Mouse (Mus musculus) liver, embryonic 16.5 days (tissue): Measurements from ENCODE around the gene Gm11758. TPM values are rescaled to one million over a fixed set of nuclear protein-coding genes. Genes with fewer than 3 reads are reported as not detected.
"Not testable (repeated sequence)": the region's sequence is repeated elsewhere in the genome, so short reads cannot be mapped to it uniquely, and the experiment has no call there.

Experiments used
- ATAC-seq: fragments of 200-750 bp; cut with Nextera tagmentation; 2 replicates; pipeline ENCODE4 v1.8.0; 2017; ENCODE audit warnings: low read depth, mild to moderate bottlenecking, moderate number of reproducible peaks, moderate library complexity
- H3K27ac ChIP-seq: fragments of 300-500 bp; sonication (generic); 2 replicates; pipeline ENCODE4 v1.5.1; 2014; ENCODE audit warnings: mild to moderate bottlenecking, low read length
- H3K27me3 ChIP-seq: fragments of 300-500 bp; sonication (generic); 2 replicates; pipeline ENCODE4 v1.6.1; 2014; ENCODE audit warnings: low read depth, low read length, mixed read lengths; ENCODE audit not compliant: control insufficient read depth, insufficient read depth
- H3K36me3 ChIP-seq: fragments of 300-500 bp; sonication (generic); 2 replicates; pipeline ENCODE4 v1.6.1; 2014; ENCODE audit warnings: mild to moderate bottlenecking; ENCODE audit not compliant: control insufficient read depth, insufficient read depth
- H3K4me1 ChIP-seq: fragments of 300-500 bp; sonication (generic); 2 replicates; pipeline ENCODE4 v1.6.1; 2014; ENCODE audit warnings: low read depth, low read length, mixed read lengths; ENCODE audit not compliant: control insufficient read depth
- H3K4me2 ChIP-seq: fragments of 300-500 bp; sonication (generic); 2 replicates; pipeline ENCODE4 v1.6.1; 2014; ENCODE audit warnings: low read depth, low read length, mixed read lengths
- H3K4me3 ChIP-seq: fragments of 300-500 bp; sonication (generic); 2 replicates; pipeline ENCODE4 v1.5.1; 2014; ENCODE audit warnings: low read depth, mild to moderate bottlenecking, low read length
- H3K9ac ChIP-seq: fragments of 300-500 bp; sonication (generic); 2 replicates; pipeline ENCODE4 v1.6.1; 2014; ENCODE audit warnings: low read depth, low read length
- H3K9me3 ChIP-seq: fragments of 300-500 bp; sonication (generic); replicated peaks from 2 replicates; pipeline ENCODE4 v1.6.1; 2016; ENCODE audit warnings: low read length; ENCODE audit not compliant: control insufficient read depth
- WGBS: fragments of 180-500 bp; shearing (Covaris S2); extraction: QIAGEN DNeasy Blood & Tissue Kit; methylation state at CpG from one replicate; pipeline ENCODE4 v1.1.7; 2014; ENCODE audit not compliant: insufficient replicate concordance; 5-methylcytosine and 5-hydroxymethylcytosine counted together
- polyA plus RNA-seq: library from polyadenylated mRNA; unstranded; fragments of >200 nt; fragmentation: Nextera tagmentation; extraction: Ambion mirVana; gene quantifications from 2 replicates; pipeline ENCODE4 v1.2.1, GENCODE M21; 2015

The Gm11758 gene
- polyA plus RNA-seq: not detected in 2 replicates

DNA sequence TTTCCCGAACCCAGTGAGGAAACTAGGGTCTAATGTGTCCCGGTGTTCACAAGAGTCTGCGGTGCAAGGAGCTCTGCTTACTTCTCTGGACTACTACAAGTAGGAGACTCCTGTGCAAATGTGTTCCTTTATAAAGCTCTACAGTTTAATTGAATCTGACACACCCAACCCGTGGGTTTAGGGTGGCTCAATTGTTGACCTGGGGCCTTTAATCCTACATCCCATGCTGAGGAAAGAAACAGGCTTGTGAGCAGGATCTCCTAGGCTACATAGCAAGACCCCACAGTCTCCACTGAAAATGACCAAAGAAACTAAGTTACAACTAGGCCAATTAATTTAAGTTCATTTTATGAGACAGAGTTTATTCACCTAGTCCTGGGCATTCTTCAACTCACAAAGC, at the start of gene Gm11758:
Gene Gm11758 (minus strand): TSS at position 101 of the 400 bp plus-strand sequence.
- not testable (repeated sequence) for H3K9me3 ChIP-seq, H3K4me2 ChIP-seq, H3K4me3 ChIP-seq, H3K27ac ChIP-seq, H3K4me1 ChIP-seq, ATAC-seq, H3K9ac ChIP-seq, H3K27me3 ChIP-seq, H3K36me3 ChIP-seq
- WGBS: no CpG with 5 or more reads among the region's 4 CpGs

- not testable (repeated sequence) for H3K4me1 ChIP-seq, H3K4me3 ChIP-seq, H3K9me3 ChIP-seq, H3K27me3 ChIP-seq, H3K27ac ChIP-seq, H3K36me3 ChIP-seq, H3K9ac ChIP-seq, ATAC-seq, H3K4me2 ChIP-seq
- WGBS: 57% methylated on average over 6 of the region's 6 CpGs
Measured at GRCm38 (mm10) chr4:73920660-73921059, 44.6 kb upstream of the Gm11758 start, which contains the start of gene Gm11756. Gm11756 (minus strand) TSS chr4:73920760.

- not testable (repeated sequence) for H3K4me3 ChIP-seq, H3K4me2 ChIP-seq, H3K27ac ChIP-seq, H3K9ac ChIP-seq, H3K9me3 ChIP-seq, H3K4me1 ChIP-seq, H3K27me3 ChIP-seq, H3K36me3 ChIP-seq, ATAC-seq
- WGBS: no CpG with 5 or more reads among the region's 4 CpGs
Measured at GRCm38 (mm10) chr4:73905853-73906252, 29.8 kb upstream of the Gm11758 start, which contains the start of gene Gm13871. Gm13871 (minus strand) TSS chr4:73905953.

DNA sequence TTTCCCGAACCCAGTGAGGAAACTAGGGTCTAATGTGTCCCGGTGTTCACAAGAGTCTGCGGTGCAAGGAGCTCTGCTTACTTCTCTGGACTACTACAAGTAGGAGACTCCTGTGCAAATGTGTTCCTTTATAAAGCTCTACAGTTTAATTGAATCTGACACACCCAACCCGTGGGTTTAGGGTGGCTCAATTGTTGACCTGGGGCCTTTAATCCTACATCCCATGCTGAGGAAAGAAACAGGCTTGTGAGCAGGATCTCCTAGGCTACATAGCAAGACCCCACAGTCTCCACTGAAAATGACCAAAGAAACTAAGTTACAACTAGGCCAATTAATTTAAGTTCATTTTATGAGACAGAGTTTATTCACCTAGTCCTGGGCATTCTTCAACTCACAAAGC, 14.9 kb upstream of the Gm11758 start, which contains the start of gene Gm11757:
Gene Gm11757 (minus strand): TSS at position 101 of the 400 bp plus-strand sequence.
- not testable (repeated sequence) for H3K4me3 ChIP-seq, H3K9me3 ChIP-seq, H3K4me2 ChIP-seq, H3K9ac ChIP-seq, H3K4me1 ChIP-seq, H3K36me3 ChIP-seq, H3K27me3 ChIP-seq, ATAC-seq, H3K27ac ChIP-seq
- no CpG with 5 or more reads among the region's 4 CpGs for WGBS

- no peaks in the 10 kb centered on the region for H3K36me3 ChIP-seq
- no peak overlapping the region for H3K4me2 ChIP-seq
- no peak for ATAC-seq
- H3K9ac ChIP-seq: no peak overlapping the region
- no peaks in the 10 kb centered on the region for H3K4me1 ChIP-seq
- no peaks in the 10 kb centered on the region for H3K27me3 ChIP-seq
- no peak overlapping the region for H3K4me3 ChIP-seq
- H3K9me3 ChIP-seq: no peaks in the 10 kb centered on the region
- WGBS: 58% methylated on average over 3 of the region's 3 CpGs
- no peak overlapping the region for H3K27ac ChIP-seq
Measured at GRCm38 (mm10) chr4:73826587-73826986, 49.5 kb downstream of the Gm11758 start.

Other genes starting within 250 kb of the Gm11758 start
- gene Gm11236, start 238.1 kb downstream of the Gm11758 start, polyA plus RNA-seq: not detected in 2 replicates
- gene Gm11239, start 207.9 kb downstream of the Gm11758 start, polyA plus RNA-seq: not detected in 2 replicates
- not detected in 2 replicates for gene Gm428, start 192.8 kb downstream of the Gm11758 start, polyA plus RNA-seq
- gene Rasef, start 85.3 kb downstream of the Gm11758 start, polyA plus RNA-seq: 0.11 TPM in 1 of 2 replicates, not detected in the other
- not detected in 2 replicates for gene Gm11757, start 14.8 kb upstream of the Gm11758 start, polyA plus RNA-seq
- gene Gm13871, start 29.7 kb upstream of the Gm11758 start, polyA plus RNA-seq: not detected in 2 replicates
- not detected in 2 replicates for gene Gm11756, start 44.5 kb upstream of the Gm11758 start, polyA plus RNA-seq
- gene 2310002L09Rik, start 74.6 kb upstream of the Gm11758 start, polyA plus RNA-seq: 0.55 and 1.7 TPM in 2 replicates
- 0.05 and 0.07 TPM in 2 replicates for gene Frmd3, start 137.2 kb upstream of the Gm11758 start, polyA plus RNA-seq